Mouse (Mus musculus): ENCODE measurements around the gene Gm28635.
A peak's percentile ranks its signal among the peaks of the same experiment; 100 is the strongest.

Gm28635 gene

DNA sequence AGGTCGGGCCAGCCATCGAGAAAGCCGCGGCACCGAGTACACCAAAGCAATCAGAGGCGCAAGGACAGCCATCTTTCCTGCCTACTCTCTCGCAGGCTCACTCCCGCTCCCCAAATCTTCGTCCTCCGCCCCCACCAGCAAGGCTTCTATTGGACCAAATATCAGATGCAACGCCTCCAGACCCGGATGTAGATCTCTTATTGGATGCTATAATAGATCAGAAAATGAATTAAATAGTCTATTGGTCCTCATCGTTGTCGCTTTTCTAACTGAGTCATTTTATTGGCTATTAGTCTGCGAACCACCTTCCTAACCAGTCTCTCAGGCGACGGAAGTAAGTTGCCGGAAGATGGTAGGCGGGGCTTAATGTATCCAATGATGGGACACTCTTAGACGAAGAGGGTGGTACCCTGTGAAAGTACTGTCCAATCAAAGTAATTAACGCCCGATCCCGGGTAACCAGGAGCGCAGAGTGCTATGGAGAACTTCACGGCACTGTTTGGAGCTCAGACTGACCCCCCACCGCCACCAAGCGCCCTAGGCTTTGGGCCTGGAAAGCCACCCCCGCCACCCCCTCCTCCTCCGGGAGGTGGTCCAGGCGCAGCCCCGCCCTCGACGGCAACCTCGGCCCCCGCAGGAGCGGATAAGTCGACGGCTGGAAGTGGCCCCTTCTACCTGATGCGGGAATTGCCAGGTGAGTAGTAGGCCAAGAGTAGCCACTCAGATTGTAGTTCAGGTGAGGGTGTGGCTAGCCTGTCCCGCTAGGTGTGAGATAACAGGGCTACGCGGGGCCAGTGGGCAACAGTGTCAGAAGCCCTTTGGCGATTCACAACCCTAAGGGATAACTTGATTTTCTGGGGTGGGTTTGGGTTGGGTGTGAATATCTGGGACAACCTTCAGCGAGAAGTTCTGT is at the start of gene Gm28635, which contains the start of gene Med19:
Gm28635 (minus strand) TSS at position 74 of the 913 bp plus-strand sequence.
Med19 (plus strand) TSS at position 435 of the 913 bp plus-strand sequence.
- peak; percentile 98 for DNase-seq (ENCODE audit: low read depth)

DNA sequence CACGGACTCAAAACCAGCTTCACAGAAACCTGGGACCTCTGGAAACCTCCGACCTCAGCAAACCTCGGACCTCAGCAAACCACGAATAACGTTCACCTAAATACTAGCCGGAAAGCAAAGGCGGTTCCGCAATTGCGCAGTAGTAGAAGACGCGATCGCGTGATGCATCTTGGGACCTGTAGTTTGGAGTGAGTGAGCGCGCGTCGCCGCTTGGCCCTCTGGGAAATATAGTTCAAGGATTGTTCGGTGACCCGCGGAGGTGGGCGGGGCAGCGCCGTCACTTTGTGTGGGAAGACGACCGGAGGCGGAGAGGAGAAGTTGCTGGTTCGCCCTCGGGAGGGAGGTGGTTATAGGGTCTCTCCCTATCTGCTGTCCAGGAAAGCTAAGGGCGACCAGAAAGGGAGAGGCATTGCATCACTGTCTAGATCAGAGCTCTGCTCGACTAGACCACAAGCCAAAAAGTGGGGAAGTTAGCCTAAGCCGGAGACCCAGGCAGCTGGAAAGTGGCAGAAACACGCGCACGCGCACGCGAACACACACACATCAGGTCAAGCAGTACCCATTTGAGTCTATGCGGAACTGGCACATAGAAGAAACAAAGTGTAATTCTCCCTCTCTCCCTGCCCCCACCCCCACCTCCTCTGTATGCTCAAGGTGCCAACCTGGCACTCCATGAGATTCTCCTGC is 49.5 kb upstream of the Gm28635 start, which contains the start of gene Clp1:
Clp1 (minus strand) TSS at position 179 of the 687 bp plus-strand sequence.
- peak; percentile 99 for DNase-seq (ENCODE audit: low read depth)

DNA sequence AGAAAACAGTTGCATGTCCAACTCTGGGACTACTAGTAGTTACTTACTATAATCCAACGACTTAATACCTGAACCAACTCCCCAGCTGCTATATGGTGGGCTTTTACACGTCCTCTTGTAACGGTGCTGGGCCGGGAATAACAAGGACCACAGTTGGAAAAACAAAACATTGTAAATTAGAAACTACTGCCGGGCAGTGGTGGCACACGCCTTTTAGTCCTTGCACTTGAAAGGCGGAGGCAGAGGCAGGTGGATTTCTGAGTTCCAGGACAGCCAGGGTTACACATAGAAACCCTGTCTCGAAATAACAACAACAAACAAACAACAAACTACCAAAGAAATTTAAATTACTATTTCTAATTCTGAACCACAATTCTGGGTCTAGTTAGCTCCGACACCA is 48.9 kb upstream of the Gm28635 start:
- no peak for DNase-seq (ENCODE audit: low read depth)

DNA sequence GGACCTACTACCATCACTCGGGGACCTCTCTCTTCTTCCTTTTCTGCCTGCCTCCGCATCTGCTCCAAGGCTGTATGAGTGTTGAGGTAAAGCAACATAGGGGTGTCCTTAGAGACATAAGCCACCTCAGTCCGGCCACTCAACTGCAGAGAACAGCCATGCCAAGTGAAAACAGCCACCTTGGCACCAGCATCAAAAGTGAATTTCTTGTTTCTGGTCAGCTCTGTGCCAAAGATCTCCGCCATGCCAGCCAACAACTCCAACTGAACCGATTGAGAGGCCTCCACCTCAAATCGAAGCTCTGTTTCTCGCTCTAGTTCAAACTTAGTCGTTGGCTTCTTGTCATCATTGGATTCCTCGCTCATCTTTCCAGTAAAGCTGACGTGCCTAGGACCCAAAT is 47.9 kb upstream of the Gm28635 start:
- DNase-seq (ENCODE audit: low read depth), result no peak

DNA sequence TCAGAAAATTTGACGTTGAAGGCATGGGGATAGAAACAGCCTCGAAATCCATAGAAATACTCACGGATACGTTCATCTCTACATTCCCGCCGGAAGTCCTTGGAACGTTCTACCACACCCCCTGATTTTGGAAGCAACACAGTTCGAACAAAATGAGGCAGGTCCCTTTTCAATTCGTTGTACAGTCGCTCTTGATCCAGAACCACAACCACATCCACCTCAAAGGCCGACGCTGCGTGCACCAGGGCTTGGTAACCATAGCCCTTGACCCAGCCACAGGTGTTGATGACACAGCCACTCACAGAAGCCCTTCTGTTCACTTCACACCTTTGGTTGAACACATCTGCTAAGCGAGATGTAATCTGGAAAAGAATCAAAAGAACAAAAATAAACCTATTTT is 46.0 kb upstream of the Gm28635 start:
- no peak for DNase-seq (ENCODE audit: low read depth)

DNA sequence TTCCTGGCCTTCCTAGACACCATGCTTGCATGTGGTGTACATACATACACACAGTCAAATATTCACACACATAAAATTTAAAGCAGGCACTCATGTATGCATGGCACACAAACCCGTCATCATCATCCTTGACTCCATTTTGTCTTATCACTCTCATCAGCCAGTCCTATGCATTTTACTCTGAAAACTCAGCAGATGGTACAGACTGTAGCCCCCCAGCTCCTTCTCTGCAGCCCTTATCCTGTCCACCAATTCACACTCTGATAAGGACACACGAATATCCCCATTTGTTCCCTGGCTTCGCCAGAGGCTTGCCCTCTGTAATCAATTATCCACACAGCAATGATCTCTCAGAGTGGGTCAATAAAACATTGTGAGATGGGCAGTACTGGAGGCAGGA is 43.3 kb upstream of the Gm28635 start:
- DNase-seq (ENCODE audit: low read depth), result no peak

DNA sequence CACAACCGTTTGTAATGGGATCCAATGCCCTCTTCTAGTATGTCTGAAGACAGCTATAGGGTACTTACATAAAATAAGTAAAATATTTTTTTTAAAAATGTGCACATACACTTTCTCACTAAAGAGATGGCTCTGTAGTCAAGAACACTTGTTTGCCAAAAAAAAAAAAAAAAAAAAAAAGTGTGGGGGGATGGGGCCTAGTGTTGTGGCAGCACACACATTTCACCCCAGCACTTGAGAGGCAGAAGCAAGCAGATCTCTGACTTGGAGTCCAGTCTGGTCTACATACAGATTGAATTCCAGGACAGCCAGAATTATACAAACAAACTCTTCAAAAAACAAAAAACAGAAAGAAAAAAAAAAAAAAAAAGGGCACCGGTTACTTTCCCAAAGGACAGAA is 42.9 kb upstream of the Gm28635 start:
- DNase-seq (ENCODE audit: low read depth), result no peak

DNA sequence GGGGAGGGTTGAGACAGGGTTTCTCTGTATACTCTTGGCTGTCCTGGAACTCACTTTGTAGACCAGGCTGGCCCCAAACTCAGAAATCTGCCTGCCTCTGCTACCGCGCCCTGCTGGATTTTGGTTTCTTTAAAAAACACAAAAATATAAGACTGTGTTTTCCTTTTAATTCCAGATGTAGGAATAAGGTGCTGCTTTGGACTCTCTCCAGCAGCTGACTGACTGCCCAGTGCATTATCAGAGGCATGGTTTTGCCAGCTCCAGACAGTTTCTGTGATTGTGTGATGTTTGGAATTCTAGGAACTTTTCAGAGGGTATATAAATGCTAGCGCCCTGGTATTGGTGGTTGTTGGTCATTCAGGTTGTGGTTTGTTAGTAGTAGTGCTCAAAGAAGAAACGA is 39.5 kb upstream of the Gm28635 start:
- no peak for DNase-seq (ENCODE audit: low read depth)

DNA sequence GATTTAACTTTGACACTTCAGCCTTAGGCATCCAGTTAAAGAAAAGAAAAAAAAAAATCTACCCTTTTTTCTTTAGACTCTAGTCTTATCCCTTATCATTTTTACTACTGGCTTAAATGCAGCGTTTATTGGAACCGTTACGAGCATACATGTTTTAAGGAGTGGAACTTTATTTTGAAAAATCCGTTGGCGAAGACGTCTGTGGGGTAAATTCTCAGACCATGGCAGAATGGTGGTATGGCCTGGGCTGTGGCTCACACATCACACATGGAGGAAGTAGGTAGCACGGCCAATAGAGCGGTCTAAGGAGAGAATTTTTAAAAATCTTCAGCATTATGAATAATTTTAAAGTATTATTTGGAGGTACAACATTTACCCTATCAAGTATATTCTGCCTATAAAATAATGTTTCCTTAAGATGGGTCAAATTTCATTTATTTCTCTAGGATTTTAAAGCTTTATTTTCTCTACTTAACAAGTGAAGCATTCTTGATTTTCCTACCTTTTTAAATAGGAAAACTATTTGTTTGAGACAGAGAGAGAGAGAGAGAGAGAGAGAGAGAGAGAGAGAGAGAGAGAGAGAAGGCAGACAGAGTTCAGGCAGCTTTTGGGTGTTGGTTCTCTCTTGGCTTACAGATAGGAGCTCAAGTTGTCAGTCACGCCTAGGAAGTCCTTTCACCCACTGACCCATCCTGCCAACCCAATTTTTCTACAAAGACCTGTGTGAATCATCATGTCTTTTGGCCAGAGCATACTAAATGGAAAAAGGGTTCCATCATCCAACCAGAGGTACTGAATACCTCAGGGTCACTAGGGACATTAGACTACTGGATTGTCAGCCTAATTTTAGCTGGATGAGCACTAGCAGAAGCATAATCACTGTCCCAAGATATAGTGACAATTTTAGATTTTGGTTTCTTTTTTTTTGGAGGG is 38.8 kb upstream of the Gm28635 start:
- DNase-seq (ENCODE audit: low read depth), result peak; percentile 31

DNA sequence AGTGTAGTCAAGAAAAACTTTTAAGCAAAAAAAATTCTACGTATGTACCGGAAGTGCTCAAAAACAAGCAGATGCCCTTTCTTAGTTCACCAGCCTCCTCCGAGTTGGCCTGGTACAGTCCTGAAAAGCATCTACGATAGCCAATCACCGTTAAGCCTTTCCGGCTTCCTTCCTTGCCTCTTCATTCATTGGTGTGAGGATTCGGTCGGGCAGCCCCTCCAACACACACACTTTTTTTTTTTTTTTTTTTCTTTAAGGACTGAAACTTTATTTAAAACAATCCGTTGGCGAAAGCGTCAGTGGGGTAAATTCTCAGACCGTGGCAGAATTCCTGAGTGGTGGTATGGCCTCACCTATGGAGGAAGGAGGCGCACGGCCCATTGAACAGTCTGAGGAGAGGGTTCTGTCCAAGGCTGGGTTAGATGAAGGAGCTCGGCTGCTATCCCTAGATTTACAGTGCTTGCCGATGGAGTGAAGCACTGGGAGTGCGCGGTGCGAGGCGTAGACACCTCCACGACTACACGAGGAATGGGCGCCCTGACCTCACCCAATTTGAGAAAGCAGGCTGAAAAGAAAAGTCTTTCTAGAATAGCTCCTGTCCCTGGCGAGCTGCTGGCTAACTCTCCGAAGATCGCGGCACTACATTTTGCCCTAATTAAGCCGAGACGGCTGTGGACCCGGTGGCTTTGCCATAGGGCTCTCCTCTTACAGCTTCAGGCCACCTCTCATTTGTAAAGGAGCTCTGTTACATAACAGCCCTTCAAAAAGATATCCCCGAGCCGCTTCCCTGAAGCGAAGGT is 37.9 kb upstream of the Gm28635 start:
- DNase-seq (ENCODE audit: low read depth), result peak; percentile 93

DNA sequence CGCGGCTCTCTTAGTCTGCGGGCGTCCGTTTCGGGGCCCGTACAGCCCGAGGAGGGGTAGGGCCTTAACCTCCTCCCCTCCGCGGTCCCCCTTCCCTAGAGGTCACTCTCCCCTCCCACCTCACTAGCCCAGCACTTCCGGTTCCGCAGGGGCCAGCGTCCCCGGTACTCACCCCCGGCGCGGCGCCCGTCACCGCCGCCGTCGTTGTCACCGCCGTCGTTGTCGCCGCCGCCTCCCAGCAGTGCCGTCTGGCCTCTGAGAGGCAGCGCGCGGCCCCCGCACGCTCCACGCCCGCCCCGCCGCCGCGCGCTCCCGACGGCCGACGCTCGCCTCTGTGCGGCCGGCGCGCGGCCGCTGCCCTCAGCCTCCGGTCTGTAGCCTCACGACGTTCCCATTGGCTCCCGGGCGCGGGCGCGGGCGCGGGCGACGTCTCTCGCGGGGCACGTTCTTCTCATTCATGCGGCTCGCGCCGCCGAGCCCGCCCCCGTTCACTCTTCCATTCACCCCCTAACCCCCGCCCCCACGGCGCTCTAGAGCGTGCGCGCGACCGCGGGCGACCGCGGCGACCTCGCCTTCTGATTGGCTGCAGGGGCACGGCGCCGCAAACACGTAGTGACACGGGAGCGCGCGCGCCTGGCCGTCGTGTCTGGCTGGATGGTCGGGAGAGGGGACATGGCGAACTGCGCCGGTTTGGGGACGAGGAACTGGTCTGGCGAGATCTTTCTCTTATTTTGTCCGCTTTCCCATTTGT is 37.1 kb upstream of the Gm28635 start, which contains the start of gene Zdhhc5:
Zdhhc5 (minus strand) TSS at position 370 of the 751 bp plus-strand sequence.
- peak; percentile 100 for DNase-seq (ENCODE audit: low read depth)

DNA sequence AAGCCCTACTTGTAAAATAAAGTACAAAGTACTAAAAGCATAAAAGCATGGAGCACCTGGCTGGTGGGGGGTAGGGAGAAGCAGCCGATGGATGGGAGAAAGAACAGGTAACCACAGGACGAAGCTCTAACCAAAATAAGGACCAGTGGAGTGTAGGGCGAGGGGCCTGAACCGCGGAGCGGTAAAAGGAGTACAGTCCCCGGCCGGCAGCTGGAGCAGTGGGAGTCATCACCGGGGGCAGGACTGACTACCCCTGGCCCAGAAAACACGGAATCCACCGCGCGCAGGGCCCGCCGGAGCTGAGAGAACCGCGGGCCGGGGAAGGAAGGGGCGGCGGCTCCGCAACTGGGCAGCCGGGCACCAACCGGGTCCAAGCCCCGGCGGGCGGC is 36.6 kb upstream of the Gm28635 start:
- DNase-seq (ENCODE audit: low read depth), result no peak

DNA sequence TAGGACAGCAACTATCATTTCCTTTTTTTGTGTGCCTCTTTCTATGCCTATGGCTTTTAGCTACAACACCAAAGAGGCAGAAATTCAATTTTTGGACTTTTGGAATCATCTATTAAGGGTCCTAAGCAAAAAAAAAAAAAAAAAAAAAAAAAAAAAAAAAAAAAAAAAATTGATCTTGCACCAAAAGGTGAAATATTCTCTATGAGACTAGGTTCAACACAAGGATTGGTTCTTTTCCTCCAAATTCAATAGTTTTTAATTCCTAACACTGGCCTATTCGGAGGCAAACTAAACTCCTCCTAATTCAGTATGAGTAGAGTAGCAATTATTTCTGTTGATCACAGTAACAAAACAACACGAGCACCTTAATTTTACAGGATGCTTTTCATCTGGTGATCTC is 34.1 kb upstream of the Gm28635 start:
- no peak for DNase-seq (ENCODE audit: low read depth)

DNA sequence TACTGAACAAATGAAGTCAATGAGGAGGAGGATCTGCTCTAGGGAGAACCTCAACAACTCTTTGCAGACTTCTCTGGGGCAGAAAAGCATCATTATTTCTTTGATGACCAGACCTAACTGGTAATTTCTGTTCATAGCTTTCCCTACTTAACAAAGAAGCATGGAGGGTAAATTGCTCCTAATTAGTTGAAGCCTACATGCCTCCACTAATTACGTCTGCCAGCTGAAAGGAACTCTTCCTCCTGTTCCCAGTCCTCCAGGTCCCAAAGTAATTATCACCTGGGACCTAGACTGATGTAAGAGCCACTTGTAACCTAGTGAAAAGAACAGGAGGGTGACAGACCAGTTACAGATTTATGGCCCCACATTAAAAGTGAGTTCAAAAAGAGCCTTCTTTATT is 29.7 kb upstream of the Gm28635 start:
- DNase-seq (ENCODE audit: low read depth), result no peak

DNA sequence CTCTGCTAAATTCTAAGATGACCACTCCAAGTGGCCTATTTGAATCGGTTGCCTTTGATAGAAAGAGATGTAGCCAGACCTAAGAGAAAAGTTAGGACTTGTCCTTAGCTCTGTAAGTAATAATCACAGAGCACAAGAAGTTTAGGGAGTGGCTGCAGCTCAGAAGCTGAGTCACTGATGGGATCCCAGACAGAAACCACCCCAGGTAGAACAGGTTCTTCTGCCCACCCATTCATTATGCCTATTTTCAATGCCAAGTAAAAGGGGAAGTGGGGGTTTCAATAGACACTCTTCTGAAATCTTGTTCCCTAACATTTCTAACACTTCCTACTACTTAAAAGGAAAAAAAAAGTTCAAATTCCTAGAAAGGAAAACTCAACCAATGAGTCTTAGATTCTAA is 27.5 kb upstream of the Gm28635 start:
- no peak for DNase-seq (ENCODE audit: low read depth)

DNA sequence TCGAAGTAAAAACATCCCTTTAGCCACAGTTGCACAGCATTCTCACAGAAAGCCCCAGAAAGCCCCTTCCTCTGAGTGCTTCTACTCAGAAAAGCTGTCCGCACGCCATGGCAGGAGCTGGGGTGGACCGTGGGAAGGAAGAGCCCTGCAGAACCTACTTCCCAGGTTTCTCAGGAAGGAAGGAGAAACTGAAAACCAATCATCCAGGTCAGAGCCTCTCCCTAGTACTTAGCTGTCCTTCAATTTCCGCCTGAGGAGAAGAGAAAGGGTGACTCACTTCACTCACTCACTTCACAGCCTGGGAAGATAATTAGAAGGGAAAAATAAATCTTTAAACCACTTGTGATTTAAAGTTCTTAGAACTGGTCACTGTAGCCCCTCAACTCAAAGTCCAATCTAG is 26.5 kb upstream of the Gm28635 start:
- DNase-seq (ENCODE audit: low read depth), result no peak

DNA sequence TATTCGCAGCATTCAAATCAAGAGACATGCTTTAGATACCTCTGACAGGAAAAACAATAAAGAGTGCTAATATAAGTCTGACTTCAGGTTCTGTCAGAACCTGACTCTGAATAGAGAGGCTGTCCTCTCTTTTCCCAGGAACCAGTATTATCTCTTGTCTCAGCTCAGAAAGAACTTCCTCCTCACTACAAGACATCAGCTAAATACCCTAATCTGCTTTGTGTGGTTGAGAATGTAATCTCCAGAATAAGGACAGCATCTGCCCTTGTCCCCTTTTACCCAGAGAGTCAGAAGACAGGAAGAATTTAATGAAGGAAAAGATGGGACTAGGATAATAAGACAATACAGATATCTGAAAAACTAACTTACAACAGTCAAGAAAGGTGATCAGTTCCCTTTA is 25.7 kb upstream of the Gm28635 start:
- no peak for DNase-seq (ENCODE audit: low read depth)

DNA sequence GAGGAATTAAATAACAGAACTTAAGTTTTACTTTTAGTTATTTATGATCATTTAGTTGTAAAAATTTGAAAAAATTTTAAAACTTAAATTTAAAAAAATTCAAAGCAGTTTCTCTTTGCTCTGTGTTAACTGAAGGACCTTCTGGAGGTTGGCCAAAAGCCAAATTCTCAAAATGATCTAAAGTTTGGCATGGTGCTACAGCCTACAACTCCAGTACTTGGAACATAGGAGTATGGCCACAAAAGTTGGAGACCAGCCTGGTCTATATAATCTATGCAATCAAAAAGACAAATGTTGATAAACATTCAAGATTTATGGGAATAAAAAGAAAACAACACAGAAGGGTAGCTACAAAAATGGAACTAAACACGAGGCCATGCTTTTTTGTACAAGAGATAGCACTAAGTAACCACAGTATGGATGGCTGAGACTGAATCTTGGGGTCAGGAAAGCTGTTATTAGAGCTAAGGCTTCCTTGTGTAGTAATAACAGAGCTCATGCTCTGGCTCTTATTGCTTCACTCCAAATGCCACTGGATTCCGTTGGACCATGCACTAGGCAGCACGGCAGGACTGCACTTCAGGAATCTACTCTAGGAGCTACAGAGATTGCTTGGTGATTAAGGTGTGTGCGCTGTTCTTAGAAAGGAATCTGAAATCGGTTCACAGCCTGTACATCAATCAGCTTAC is 17.3 kb upstream of the Gm28635 start:
- DNase-seq (ENCODE audit: low read depth), result no peak

DNA sequence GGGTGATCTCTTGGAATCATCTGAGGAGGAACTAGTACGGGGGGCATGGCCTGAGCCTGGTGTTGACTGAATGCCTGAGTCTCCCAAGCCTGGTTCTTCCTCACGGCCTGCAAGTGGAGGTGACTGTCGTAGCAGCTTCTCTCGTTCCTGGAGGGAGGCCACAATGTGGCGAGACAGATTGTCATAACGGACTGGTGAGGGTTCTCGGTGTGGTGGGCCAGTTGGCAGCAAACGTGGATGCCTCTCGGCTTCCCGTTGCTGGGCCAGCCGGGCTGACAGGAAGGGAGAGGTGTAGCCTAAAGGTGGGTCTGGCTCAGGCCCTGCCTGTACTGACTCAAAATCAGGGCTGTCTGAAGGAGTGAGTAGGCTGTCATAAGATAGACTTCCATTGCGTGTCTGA is 12.2 kb upstream of the Gm28635 start:
- no peak for DNase-seq (ENCODE audit: low read depth)
